Comparison of ENCODE assay signal across 28 mouse cellular contexts in genomic region chr10:13677440-13677839, GRCm38 (mm10).
DNase-seq lines count a peak whose midpoint lies in the region; ATAC-seq and TF ChIP-seq lines count a peak whose summit lies in the region.
"Had no signal": no experiment of that assay in that cellular context is flagged by ENCODE, and none has a peak within 500 bp of the region (broad histone marks: within the 10 kb centered on the region; RNA-seq: fewer than 3 reads in every experiment).

No protein-coding gene starts in this region.

- H3K27me3 ChIP-seq in cerebellum, adult 2 months (ENCODE audit: control insufficient read depth, insufficient read depth, low read length), result no peaks in the 10 kb centered on the region
- H3K27me3 ChIP-seq in liver, embryonic 12.5 days (replicated peaks), result no peaks in the 10 kb centered on the region
- H3K27me3 ChIP-seq: CH12.LX; embryonic facial prominence, embryonic 13.5 days; kidney, embryonic 15.5 days; midbrain, embryonic 15.5 days; neural tube, embryonic 15.5 days had no signal

- no peak for TF ChIP-seq POLR2A in cerebellum, adult 2 months (IDR thresholded peaks at IDR 0.05; ENCODE audit: borderline replicate concordance, insufficient read depth, low read length)

- ATAC-seq in liver, embryonic 12.5 days, result no peak
- ATAC-seq: forebrain, embryonic 16.5 days; hindbrain, embryonic 16.5 days; liver, postnatal 0 days; midbrain, embryonic 15.5 days had no signal

- H3K4me3 ChIP-seq in cerebellum, adult 2 months (replicated peaks; ENCODE audit: insufficient read depth, low read depth, low read length), result no peak overlapping the region
- no peak overlapping the region for H3K4me3 ChIP-seq in liver, embryonic 12.5 days
- H3K4me3 ChIP-seq: embryonic facial prominence, embryonic 13.5 days; erythroblast, embryonic 14.5 days; gastrocnemius, adult 2 months; kidney, embryonic 15.5 days; limb, embryonic 13.5 days; midbrain, embryonic 10.5 days; midbrain, embryonic 15.5 days; neural tube, embryonic 15.5 days had no signal

- no peaks in the 10 kb centered on the region for H3K9me3 ChIP-seq in liver, embryonic 12.5 days (replicated peaks)
- H3K9me3 ChIP-seq: embryonic facial prominence, embryonic 13.5 days; kidney, embryonic 15.5 days; limb, embryonic 13.5 days; midbrain, embryonic 10.5 days; midbrain, embryonic 15.5 days; neural tube, embryonic 15.5 days had no signal

- DNase-seq in cerebellum, adult 2 months, result no peak
- DNase-seq in cerebellum, adult 11-12 months, result no peak
- peak; percentile 16 for DNase-seq in kidney, postnatal 10 days
- no peak for DNase-seq in kidney, postnatal 25 days
- DNase-seq in lung, postnatal 10 days, result peak; percentile 59
- no peak for DNase-seq in thymus, postnatal 36 days
- DNase-seq: adrenal gland, postnatal 10 days; cerebellum, adult 11 months; cerebellum, postnatal 10 days; gastrocnemius, adult 2 months; kidney, adult 18-20 months; liver, postnatal 0 days; spleen, adult 18-20 months; thymus, adult 18-20 months had no signal

- H3K36me3 ChIP-seq in liver, embryonic 12.5 days, result no peaks in the 10 kb centered on the region
- H3K36me3 ChIP-seq: embryonic facial prominence, embryonic 13.5 days; kidney, embryonic 15.5 days; limb, embryonic 13.5 days; midbrain, embryonic 10.5 days; midbrain, embryonic 15.5 days; neural tube, embryonic 15.5 days had no signal

- 0 out of 2 replicates have a peak overlapping the region, but pooled peaks have one; percentile 36 for H3K27ac ChIP-seq in cerebellum, adult 2 months (ENCODE audit: insufficient read depth, low read length)
- no peak overlapping the region for H3K27ac ChIP-seq in liver, embryonic 12.5 days
- H3K27ac ChIP-seq: embryonic facial prominence, embryonic 13.5 days; gastrocnemius, adult 2 months; kidney, embryonic 15.5 days; limb, embryonic 13.5 days; midbrain, embryonic 10.5 days; midbrain, embryonic 15.5 days; neural tube, embryonic 15.5 days; stomach, postnatal 0 days had no signal

- no peak overlapping the region for H3K4me2 ChIP-seq in liver, embryonic 12.5 days
- H3K4me2 ChIP-seq: embryonic facial prominence, embryonic 13.5 days; heart, embryonic 11.5 days; kidney, embryonic 15.5 days; limb, embryonic 13.5 days; liver, embryonic 11.5 days; midbrain, embryonic 15.5 days; neural tube, embryonic 15.5 days had no signal

- H3K4me1 ChIP-seq in cerebellum, adult 2 months (ENCODE audit: control insufficient read depth, insufficient read depth, low read length), result peaks cover 12% of the 10 kb centered on the region; the same call in 1 of the 2 replicates
- no peaks in the 10 kb centered on the region for H3K4me1 ChIP-seq in liver, embryonic 12.5 days
- H3K4me1 ChIP-seq: embryonic facial prominence, embryonic 13.5 days; kidney, embryonic 15.5 days; limb, embryonic 13.5 days; midbrain, embryonic 15.5 days; neural tube, embryonic 15.5 days had no signal

- H3K9ac ChIP-seq in liver, embryonic 12.5 days, result no peak overlapping the region
- H3K9ac ChIP-seq: embryonic facial prominence, embryonic 13.5 days; kidney, embryonic 15.5 days; limb, embryonic 13.5 days; liver, postnatal 0 days; midbrain, embryonic 15.5 days; neural tube, embryonic 15.5 days had no signal

- 85% methylated on average over 2 of the region's 2 CpGs for WGBS in cerebellum, adult 2 months
- 85% methylated on average over 2 of the region's 2 CpGs for whole genome bisulfite sequencing in liver, embryonic 12.5 days (ENCODE audit: insufficient replicate concordance)

- no peak for TF ChIP-seq CTCF in cerebellum, adult 2 months (IDR thresholded peaks at IDR 0.05; ENCODE audit: borderline replicate concordance, insufficient read depth, low read depth, low read length)

Comparison
In these comparisons a context has a peak if more than half of its experiments do, and no peak if none do; other contexts are left out.
1. DNase-seq: peak in kidney, postnatal 10 days (single experiment) and lung, postnatal 10 days (single experiment); none in cerebellum, adult 2 months (0 of 2), cerebellum, adult 11-12 months (single experiment), kidney, postnatal 25 days (0 of 2) and thymus, postnatal 36 days (0 of 2).